Mouse (Mus musculus) midbrain, embryonic 12.5 days (tissue): ENCODE data around the gene Nid1. TPM values are rescaled to one million over a fixed set of nuclear protein-coding genes. Genes with fewer than 3 reads are reported as not detected.
A peak's percentile ranks its signal among the peaks of the same experiment; 100 is the strongest.
"Not testable (repeated sequence)": the region's sequence is repeated elsewhere in the genome, so short reads cannot be mapped to it uniquely, and the experiment has no call there.

Source experiments
- ATAC-seq: fragments of 200-750 bp; cut with Nextera tagmentation; 2 replicates; pipeline ENCODE4 v1.8.0; 2017; ENCODE audit warnings: low read depth, moderate TSS enrichment, moderate library complexity; ENCODE audit not compliant: low FRiP score
- H3K27ac ChIP-seq: fragments of 300-500 bp; sonication (generic); replicated peaks from 2 replicates; pipeline ENCODE4 v1.5.1; 2016; ENCODE audit warnings: mild to moderate bottlenecking
- H3K27me3 ChIP-seq: fragments of 300-500 bp; sonication (generic); 2 replicates; pipeline ENCODE4 v1.6.1; 2016; ENCODE audit warnings: mild to moderate bottlenecking
- H3K36me3 ChIP-seq: fragments of 300-500 bp; sonication (generic); 2 replicates; pipeline ENCODE4 v1.6.1; 2016
- H3K4me1 ChIP-seq: fragments of 300-500 bp; sonication (generic); 2 replicates; pipeline ENCODE4 v1.6.1; 2016
- H3K4me2 ChIP-seq: fragments of 300-500 bp; sonication (generic); replicated peaks from 2 replicates; pipeline ENCODE4 v1.6.1; 2016; ENCODE audit warnings: mild to moderate bottlenecking, moderate library complexity
- H3K4me3 ChIP-seq: fragments of 300-500 bp; sonication (generic); 2 replicates; pipeline ENCODE4 v1.5.1; 2016; ENCODE audit warnings: mild to moderate bottlenecking
- H3K9ac ChIP-seq: fragments of 300-500 bp; sonication (generic); replicated peaks from 2 replicates; pipeline ENCODE4 v1.6.1; 2016; ENCODE audit warnings: mild to moderate bottlenecking, moderate library complexity
- H3K9me3 ChIP-seq: fragments of 300-500 bp; sonication (generic); 2 replicates; pipeline ENCODE4 v1.6.1; 2016; ENCODE audit warnings: mild to moderate bottlenecking
- WGBS: fragments of 180-500 bp; shearing (Covaris S2); methylation state at CpG from one replicate; pipeline ENCODE4 v1.1.7; 2016; 5-methylcytosine and 5-hydroxymethylcytosine counted together
- polyA plus RNA-seq: library from polyadenylated mRNA; unstranded; fragments of >200 nt; fragmentation: Nextera tagmentation; extraction: Ambion mirVana; gene quantifications from 2 replicates; pipeline ENCODE4 v1.2.1, GENCODE M21; 2016

Nid1 gene
- polyA plus RNA-seq: 48.6 and 51.8 TPM in 2 replicates

- peak; percentile 78 for ATAC-seq
- under 1% methylated on average over 31 of the region's 39 CpGs for WGBS
- H3K9me3 ChIP-seq, H3K27me3 ChIP-seq, H3K27ac ChIP-seq, H3K36me3 ChIP-seq, H3K4me1 ChIP-seq, H3K9ac ChIP-seq: not testable (repeated sequence)
- peak within 1 kb of the TSS; percentile 27; the same call in 1 of the 2 replicates for H3K4me3 ChIP-seq
- H3K4me2 ChIP-seq: peak within 1 kb of the TSS; percentile 40
Observed at GRCm38 (mm10) chr13:13437460-13438015, at the start of gene Nid1. TSS of gene Nid1 (plus strand) at chr13:13437551.

DNA sequence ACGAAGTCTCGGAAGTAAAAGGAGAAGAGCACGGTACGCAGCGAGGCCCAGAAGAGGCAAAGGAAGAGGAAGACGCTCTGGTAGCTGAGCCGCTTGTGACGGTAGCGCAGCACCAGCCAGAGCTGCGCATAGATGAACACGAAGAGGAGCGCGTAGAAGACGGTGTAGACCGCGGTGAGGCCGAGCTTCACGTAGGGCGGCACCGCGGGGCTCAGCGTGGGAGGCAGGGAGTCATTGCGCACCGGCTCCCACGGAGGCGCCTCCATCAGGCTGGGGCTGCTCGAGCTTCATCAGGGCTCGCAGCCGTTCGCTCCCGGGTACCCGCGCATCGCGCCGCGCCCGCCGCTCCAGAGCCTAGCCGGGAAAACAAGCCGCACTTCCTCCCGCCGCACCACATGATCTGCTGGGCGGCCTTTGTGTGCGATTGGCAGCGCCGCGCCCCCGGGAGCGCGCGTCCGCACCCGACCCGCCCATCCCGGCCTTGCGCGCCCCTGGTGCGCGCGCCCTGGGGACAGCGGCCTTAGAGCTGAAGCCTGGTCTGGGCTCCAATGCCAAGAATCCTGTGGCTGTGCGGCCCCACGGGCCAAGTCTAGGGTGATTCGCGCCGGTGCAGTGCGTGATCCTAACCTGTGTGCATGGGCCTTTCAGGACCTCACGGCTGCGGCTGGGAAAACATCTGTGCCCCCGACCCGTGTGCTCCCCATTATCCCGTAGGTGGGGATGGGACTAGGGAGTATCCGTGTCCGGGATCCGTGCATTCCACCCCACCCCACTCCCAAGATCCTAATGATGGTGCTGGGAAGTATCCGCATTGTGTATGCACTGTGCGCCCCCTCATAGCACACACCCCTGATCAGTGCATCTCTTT lies 43.9 kb upstream of the Nid1 start, which contains the start of gene Gpr137b:
Gpr137b (minus strand) TSS at position 787 of the 868 bp plus-strand sequence.
- not testable (repeated sequence) for H3K9me3 ChIP-seq, H3K4me1 ChIP-seq, H3K36me3 ChIP-seq, H3K27me3 ChIP-seq
- Histone ChIP-seq H3K4me3 (peak within 1 kb of the TSS; percentile 46), H3K27ac (peak within 1 kb of the TSS; percentile 67), H3K4me2 (peak within 1 kb of the TSS; percentile 47), H3K9ac (peak within 1 kb of the TSS; percentile 53; the same call in 1 of the 2 replicates)
- under 1% methylated on average over 48 of the region's 78 CpGs for WGBS
- ATAC-seq: peak; percentile 90

DNA sequence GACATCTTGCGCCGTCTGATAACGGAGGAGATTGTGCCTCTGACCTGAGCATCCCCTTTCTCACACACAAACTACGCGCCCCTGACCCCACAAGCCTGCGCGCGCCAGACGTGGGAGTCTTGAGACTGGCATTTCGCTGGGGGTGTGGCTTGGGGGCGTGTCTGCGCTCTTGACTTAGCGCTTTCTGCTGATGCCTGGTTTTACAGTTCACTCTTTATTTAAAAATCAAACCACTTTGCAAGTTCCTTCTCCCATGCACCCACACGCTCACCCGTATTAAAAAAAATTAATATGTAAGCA lies 43.3 kb upstream of the Nid1 start:
- not testable (repeated sequence) for ATAC-seq

DNA sequence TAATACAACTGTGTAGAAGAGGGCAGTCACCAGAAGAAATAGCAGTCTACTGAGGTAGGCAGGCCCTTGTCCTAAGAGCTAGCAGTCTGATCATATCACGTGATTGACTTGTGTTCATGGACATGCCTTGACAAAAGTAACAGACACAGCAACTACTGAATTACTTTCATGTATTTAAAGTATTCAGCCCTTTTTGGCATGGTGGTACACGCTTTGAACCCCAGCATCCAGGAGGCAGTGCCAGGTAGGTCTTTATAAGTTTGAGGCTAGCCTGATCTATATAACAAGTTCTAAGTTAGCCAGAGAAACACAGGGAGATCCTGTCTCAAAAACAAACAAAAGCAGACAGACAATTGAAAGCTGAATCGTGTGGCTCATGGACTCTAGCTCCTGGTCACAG lies 36.5 kb upstream of the Nid1 start:
- not testable (repeated sequence) for ATAC-seq, H3K27me3 ChIP-seq, H3K4me2 ChIP-seq, H3K9me3 ChIP-seq, H3K4me3 ChIP-seq, H3K9ac ChIP-seq, H3K36me3 ChIP-seq, H3K27ac ChIP-seq, H3K4me1 ChIP-seq
- 79% methylated on average over 3 of the region's 3 CpGs for WGBS

More for the DNA sequence above, 43.3 kb upstream of the Nid1 start:
- H3K27me3 ChIP-seq, H3K9ac ChIP-seq, H3K4me1 ChIP-seq, H3K36me3 ChIP-seq, H3K9me3 ChIP-seq, H3K27ac ChIP-seq: not testable (repeated sequence)
- Histone ChIP-seq H3K4me2 (peak overlapping the region; percentile 47), H3K4me3 (peak overlapping the region; percentile 46)
- under 1% methylated on average over 15 of the region's 15 CpGs for WGBS

DNA sequence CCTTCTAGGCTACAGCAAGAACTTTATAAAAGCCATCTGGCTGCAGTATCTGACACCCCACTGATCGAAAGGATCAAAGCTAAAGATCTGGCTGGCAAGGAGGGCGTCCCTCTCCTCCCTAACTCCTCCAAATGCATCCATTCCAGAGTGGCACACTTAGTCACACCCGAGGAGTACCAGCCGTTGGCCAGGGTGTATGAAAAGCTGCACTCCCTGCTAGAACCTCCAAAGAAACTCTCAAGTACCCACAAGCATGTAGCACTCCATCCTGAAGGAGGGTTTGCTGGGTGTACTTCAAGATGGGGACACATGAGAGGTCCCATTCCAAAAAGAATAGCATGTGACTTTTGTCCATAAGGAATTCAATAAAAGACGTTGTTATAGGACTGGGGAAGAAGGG lies 34.5 kb upstream of the Nid1 start:
- not testable (repeated sequence) for ATAC-seq, H3K36me3 ChIP-seq

GRCm38 (mm10) chr13:13403366-13403765 lies 34.0 kb upstream of the Nid1 start:
- not testable (repeated sequence) for H3K27me3 ChIP-seq, H3K9me3 ChIP-seq, H3K4me3 ChIP-seq, ATAC-seq, H3K4me1 ChIP-seq, H3K4me2 ChIP-seq, H3K9ac ChIP-seq, H3K36me3 ChIP-seq, H3K27ac ChIP-seq
- 88% methylated on average over 3 of the region's 3 CpGs for WGBS

More for the DNA sequence above, 34.5 kb upstream of the Nid1 start:
- WGBS: 79% methylated on average over 5 of the region's 5 CpGs
- not testable (repeated sequence) for H3K9ac ChIP-seq, H3K4me3 ChIP-seq, H3K9me3 ChIP-seq, H3K4me1 ChIP-seq, H3K27me3 ChIP-seq, H3K4me2 ChIP-seq, H3K27ac ChIP-seq

- not testable (repeated sequence) for H3K27ac ChIP-seq, H3K4me3 ChIP-seq, H3K4me1 ChIP-seq, H3K9ac ChIP-seq, ATAC-seq, H3K27me3 ChIP-seq, H3K9me3 ChIP-seq, H3K36me3 ChIP-seq, H3K4me2 ChIP-seq
- WGBS: 77% methylated on average over 6 of the region's 6 CpGs
Observed at GRCm38 (mm10) chr13:13403839-13404238, 33.5 kb upstream of the Nid1 start.

DNA sequence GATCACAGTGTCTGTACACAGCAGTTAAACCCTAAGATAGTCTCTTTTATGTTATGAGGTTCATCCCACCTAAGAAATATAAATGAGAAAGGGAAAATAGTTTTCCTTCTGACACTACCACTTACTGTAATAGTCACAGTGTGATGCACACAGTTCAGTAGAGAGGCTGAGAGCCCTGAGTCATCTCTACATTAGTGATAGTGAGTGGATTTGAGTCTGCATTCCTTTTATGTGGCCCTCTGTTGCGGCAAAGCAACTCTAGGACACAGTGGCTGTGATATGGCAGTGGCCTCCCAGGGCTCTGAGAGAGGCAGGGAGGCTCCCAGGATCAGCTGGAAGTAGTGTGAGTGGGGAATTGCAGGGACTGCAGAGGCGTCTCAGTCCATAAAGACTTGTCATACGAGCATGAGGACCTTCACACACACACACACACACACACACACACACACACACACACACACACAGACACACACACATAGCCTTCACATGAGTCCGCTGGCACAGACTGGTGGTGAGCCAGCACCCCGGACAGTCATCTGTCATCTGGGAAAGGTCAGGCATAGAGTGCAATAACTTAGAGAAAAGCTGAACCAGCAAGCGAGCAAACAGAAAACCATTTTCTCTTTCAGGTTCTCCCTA lies 32.7 kb upstream of the Nid1 start:
- H3K27me3 ChIP-seq, H3K36me3 ChIP-seq, H3K4me1 ChIP-seq, H3K4me3 ChIP-seq, H3K9me3 ChIP-seq, H3K27ac ChIP-seq, H3K9ac ChIP-seq, H3K4me2 ChIP-seq, ATAC-seq: not testable (repeated sequence)
- 85% methylated on average over 4 of the region's 6 CpGs for WGBS

DNA sequence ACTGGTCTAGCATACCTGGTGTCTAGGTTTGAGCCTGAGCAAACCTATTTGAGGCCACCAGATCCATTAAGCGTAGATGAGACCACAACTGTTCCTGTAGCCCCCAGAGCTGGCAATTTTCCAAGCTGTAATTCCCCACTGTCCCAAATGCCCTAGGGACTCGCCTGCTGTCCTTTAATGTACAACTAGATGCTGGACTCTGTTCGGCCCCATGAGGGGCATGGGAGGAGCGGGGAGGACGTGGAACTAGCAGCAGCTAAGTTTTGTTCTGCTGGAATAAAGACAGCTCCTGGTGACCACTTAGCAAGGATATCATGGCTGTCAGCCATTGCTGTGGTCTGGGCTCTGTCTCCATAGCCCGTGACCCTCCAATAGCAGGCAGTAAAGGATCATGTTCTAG lies 31.8 kb upstream of the Nid1 start:
- not testable (repeated sequence) for H3K27me3 ChIP-seq, H3K36me3 ChIP-seq, H3K27ac ChIP-seq, H3K4me3 ChIP-seq, H3K9me3 ChIP-seq, H3K4me1 ChIP-seq, H3K9ac ChIP-seq, H3K4me2 ChIP-seq, ATAC-seq
- no CpG with 5 or more reads among the region's 6 CpGs for WGBS

- Histone ChIP-seq H3K9me3 (no peaks in the 10 kb centered on the region), H3K4me2 (no peak overlapping the region), H3K4me1 (no peaks in the 10 kb centered on the region), H3K4me3 (no peak overlapping the region), H3K27me3 (no peaks in the 10 kb centered on the region), H3K27ac (no peak overlapping the region), H3K9ac (no peak overlapping the region), H3K36me3 (no peaks in the 10 kb centered on the region)
- WGBS: 65% methylated on average over 3 of the region's 3 CpGs
- ATAC-seq: no peak
Observed at GRCm38 (mm10) chr13:13414206-13414605, 23.1 kb upstream of the Nid1 start.

DNA sequence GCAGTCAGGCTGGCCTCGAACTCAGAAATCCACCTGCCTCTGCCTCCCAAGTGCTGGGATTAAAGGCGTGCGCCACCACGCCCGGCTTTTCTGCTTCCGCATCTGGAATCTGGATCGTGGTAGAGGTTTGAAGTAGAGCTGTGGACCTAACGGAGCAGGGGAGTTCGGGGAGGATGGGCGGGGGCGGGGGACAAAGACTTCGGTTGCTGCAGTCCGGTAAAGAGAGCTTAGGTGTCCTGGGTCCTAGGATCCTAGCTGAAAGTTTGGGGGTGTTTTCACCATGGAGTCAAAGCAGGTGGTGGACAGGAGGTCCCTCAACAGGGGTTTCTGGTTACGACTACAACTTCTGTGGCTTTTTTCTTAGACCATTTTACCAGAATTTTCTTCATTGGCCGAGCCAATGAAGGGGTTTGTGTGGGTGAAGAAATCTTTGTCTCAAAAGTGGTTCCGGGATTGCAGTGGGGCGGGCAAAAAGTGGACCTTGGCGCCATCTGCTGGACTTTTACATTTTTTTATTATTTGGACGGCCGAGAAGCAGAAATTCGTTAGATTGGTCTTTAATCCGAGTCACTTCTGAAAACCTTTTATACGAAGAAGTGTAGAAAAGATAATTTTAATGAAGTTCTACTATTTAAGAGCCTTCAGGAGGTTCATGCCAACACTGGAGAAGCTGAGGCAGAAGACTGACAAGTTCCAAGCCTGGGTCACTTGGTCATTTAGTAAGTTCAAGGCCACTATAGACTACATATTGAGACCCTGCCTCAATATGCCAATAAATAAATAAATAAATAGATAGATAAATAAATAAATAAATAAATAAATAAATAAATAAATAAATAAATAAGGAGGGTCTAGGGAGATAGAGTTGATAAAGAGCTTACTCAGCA lies 22.0 kb upstream of the Nid1 start:
- not testable (repeated sequence) for H3K4me2 ChIP-seq, H3K9ac ChIP-seq, H3K4me3 ChIP-seq, H3K4me1 ChIP-seq, H3K27me3 ChIP-seq, H3K9me3 ChIP-seq, H3K27ac ChIP-seq, H3K36me3 ChIP-seq
- peak; percentile 71 for ATAC-seq
- WGBS: 41% methylated on average over 23 of the region's 23 CpGs

DNA sequence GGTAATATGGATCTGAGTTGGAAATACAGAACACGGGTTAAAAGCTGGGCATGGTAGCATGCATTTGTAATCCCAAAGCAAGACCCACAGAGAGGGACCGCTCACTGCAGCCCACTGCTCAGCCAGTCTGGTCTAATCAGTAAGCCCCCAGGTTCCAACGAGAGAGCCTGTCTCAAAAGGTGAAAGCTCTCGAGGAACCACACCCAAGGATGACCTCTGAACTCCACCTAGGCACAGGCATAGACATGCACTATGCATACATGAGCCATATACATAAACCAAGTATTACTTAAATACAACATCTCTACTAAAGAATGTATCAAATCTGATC lies 21.4 kb upstream of the Nid1 start:
- H3K9me3 ChIP-seq, H3K36me3 ChIP-seq, H3K27me3 ChIP-seq, H3K4me1 ChIP-seq, H3K27ac ChIP-seq, H3K4me2 ChIP-seq, H3K4me3 ChIP-seq, H3K9ac ChIP-seq: not testable (repeated sequence)
- peak; percentile 27; the same call in 1 of the 2 replicates for ATAC-seq
- 86% methylated on average over 4 of the region's 4 CpGs for WGBS
